Mouse (Mus musculus) adrenal gland, postnatal 14 days (tissue): ENCODE measurements around the gene Zfp663. TPM values are rescaled to one million over a fixed set of nuclear protein-coding genes. Genes with fewer than 3 reads are reported as not detected.

Experiments
- DNase-seq: peaks from one replicate; pipeline ENCODE4 v3.0.0; 2021; ENCODE audit warnings: mixed read lengths
- long read RNA-seq, 2 experiments: library from polyadenylated mRNA; stranded (forward); transcript quantifications; one replicate each; pipeline ENCODE4 v2.0.0; 2021
- total RNA-seq: library from RNA; stranded (reverse); gene quantifications from 2 replicates; pipeline ENCODE4 v1.2.3, GENCODE M21; 2021

Zfp663 gene
- not detected in 2 replicates for total RNA-seq
- long read RNA-seq, experiment 1 = 0 reads
- long read RNA-seq, experiment 2 = 0 reads

- no peak for DNase-seq
Measured at GRCm38 (mm10) chr2:165368496-165368895, at the start of gene Zfp663. Zfp663 (minus strand) TSS chr2:165368729.

- DNase-seq = peak; percentile 73
Measured at GRCm38 (mm10) chr2:165417291-165417690, 48.8 kb upstream of the Zfp663 start.

- DNase-seq = no peak
Measured at GRCm38 (mm10) chr2:165415795-165416194, 47.3 kb upstream of the Zfp663 start.

- no peak for DNase-seq
Measured at GRCm38 (mm10) chr2:165415141-165415721, 46.7 kb upstream of the Zfp663 start.

GRCm38 (mm10) chr2:165414321-165414720 lies 45.8 kb upstream of the Zfp663 start:
- DNase-seq = no peak

- no peak for DNase-seq
Measured at GRCm38 (mm10) chr2:165413884-165414283, 45.4 kb upstream of the Zfp663 start.

- DNase-seq = peak; percentile 91
Measured at GRCm38 (mm10) chr2:165407700-165408301, 39.3 kb upstream of the Zfp663 start.

GRCm38 (mm10) chr2:165405351-165405750 lies 36.8 kb upstream of the Zfp663 start:
- peak; percentile 82 for DNase-seq

- no peak for DNase-seq
Measured at GRCm38 (mm10) chr2:165404951-165405350, 36.4 kb upstream of the Zfp663 start.

- DNase-seq = no peak
Measured at GRCm38 (mm10) chr2:165398164-165398785, 29.7 kb upstream of the Zfp663 start.

- DNase-seq = peak; percentile 56
Measured at GRCm38 (mm10) chr2:165397502-165398163, 29.1 kb upstream of the Zfp663 start.

- DNase-seq = no peak
Measured at GRCm38 (mm10) chr2:165396831-165397501, 28.4 kb upstream of the Zfp663 start.

- no peak for DNase-seq
Measured at GRCm38 (mm10) chr2:165392156-165392555, 23.6 kb upstream of the Zfp663 start.

- DNase-seq = peak; percentile 74
Measured at GRCm38 (mm10) chr2:165391561-165391960, 23.0 kb upstream of the Zfp663 start.

GRCm38 (mm10) chr2:165389299-165389952 lies 20.9 kb upstream of the Zfp663 start:
- no peak for DNase-seq

GRCm38 (mm10) chr2:165387844-165388495 lies 19.4 kb upstream of the Zfp663 start, which contains the start of gene Zfp334:
Zfp334 (minus strand) TSS chr2:165388259.
- peak; percentile 95 for DNase-seq

GRCm38 (mm10) chr2:165387370-165387769 lies 18.8 kb upstream of the Zfp663 start:
- no peak for DNase-seq

- DNase-seq = no peak
Measured at GRCm38 (mm10) chr2:165380050-165380449, 11.5 kb upstream of the Zfp663 start.

GRCm38 (mm10) chr2:165376001-165376400 lies 7.5 kb upstream of the Zfp663 start:
- no peak for DNase-seq

GRCm38 (mm10) chr2:165375478-165375877 lies 6.9 kb upstream of the Zfp663 start:
- DNase-seq = no peak

GRCm38 (mm10) chr2:165371066-165371465 lies 2.5 kb upstream of the Zfp663 start:
- no peak for DNase-seq
